Mouse (Mus musculus): Measurements from ENCODE around the gene Zfp653. TPM values are rescaled to one million over a fixed set of nuclear protein-coding genes. Genes with fewer than 3 reads are reported as not detected.
A peak's percentile ranks its signal among the peaks of the same experiment; 100 is the strongest.

Zfp653 gene
- total RNA-seq (2014; rRNA removed; ENCODE audit: low replicate concordance) (26.1 and 27.4 TPM in 2 replicates), polyA plus RNA-seq (2015; fragmentation: Nextera tagmentation; extraction: Ambion mirVana) (4.0 and 4.3 TPM in 2 replicates)

DNA sequence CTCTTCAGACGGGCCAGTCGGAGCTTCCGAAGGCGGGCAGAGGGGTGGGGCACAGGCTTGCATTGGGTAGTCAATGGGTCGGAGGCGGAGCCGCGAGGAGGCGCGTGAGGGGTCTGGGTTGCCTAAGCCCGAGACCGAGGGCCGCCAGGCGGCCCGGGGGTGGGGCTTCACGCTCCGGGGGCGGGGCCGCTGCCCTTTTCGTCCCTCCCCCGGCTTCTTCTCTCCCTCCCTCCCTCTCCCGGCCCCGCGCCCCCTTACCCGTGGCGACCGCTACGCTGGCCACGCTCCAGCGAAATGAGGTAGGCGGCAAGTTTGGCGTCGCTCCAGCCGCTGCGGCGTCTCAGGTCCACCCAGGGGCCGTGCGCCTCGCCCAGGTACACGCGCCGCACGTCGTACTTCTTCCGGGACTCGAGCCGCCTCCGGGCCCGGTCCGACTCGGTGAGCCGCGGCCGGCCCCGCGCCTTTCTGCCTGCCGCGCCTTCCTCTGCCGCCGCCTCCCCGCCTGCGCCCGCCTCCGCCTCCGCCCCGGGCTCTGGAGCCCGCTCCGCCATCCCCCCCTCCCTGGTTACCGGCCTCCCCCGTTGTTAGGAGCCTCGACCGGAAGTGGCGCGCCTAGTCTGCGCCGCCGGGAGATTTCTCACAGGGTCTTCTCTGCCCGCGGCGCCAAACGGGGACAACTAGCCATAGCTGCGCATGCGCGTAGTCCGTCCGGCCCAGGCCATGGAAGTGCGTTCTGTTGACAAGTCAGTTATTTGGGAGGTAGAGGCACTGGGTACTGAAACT is at the start of gene Zfp653, which contains the start of gene Gm49318:
Zfp653 (minus strand) TSS at position 586 of the 783 bp plus-strand sequence.
Gm49318 (minus strand) TSS at position 469 of the 783 bp plus-strand sequence.
- under 1% methylated on average over 79 of the region's 87 CpGs for WGBS
- peak within 1 kb of the TSS; percentile 63 for H3K4me2 ChIP-seq (ENCODE audit: low read depth, low read length)
- H3K9ac ChIP-seq (replicated peaks; ENCODE audit: low read depth, low read length) = peak within 1 kb of the TSS; percentile 90
- DNase-seq (ENCODE audit: low spot score) (peak; percentile 97), ATAC-seq (ENCODE audit: insufficient read depth, low read depth) (peak; percentile 97)
- H3K27me3 ChIP-seq (ENCODE audit: control insufficient read depth, insufficient read depth, low read length) = no peaks in the 10 kb centered on the region
- H3K27ac ChIP-seq (ENCODE audit: low read depth) = peak within 1 kb of the TSS; percentile 97
- peak within 1 kb of the TSS; percentile 98 for H3K4me3 ChIP-seq (ENCODE audit: low read depth, low read length)
- TF ChIP-seq CTCF (IDR thresholded peaks at IDR 0.05; ENCODE audit: low read depth) (peak; percentile 21; the same call in 1 of the 2 replicates), EP300 (IDR thresholded peaks at IDR 0.05; ENCODE audit: low read depth) (peak; percentile 2; the same call in 1 of the 2 replicates)
- H3K9me3 ChIP-seq (replicated peaks; ENCODE audit: control insufficient read depth, low read length) = no peaks in the 10 kb centered on the region
- no peaks in the 10 kb centered on the region; the same call in 1 of the 2 replicates for H3K4me1 ChIP-seq (ENCODE audit: control insufficient read depth, insufficient read depth)
- peaks cover 51% of the 10 kb centered on the region for H3K36me3 ChIP-seq (replicated peaks; ENCODE audit: control insufficient read depth, insufficient read depth, low read length)

DNA sequence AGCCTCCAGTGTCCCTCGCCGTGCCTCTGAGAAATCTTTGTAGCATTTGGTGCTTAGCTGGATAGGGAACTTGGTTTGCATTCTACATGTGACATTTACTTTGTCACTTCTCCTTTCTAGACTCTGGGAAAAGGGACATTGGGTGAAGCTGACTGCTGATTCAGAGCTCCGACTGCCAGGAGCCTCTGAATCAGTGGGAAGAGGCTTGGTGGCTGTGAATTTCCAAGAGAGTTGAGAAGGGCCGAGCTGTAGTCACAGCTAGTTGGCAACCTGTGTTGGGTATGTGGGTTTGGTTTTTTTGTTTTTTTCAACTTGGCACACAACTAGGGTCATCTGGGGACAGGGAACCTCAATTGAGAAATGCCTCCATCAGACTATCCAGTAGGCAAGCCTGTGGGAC is 48.4 kb upstream of the Zfp653 start:
- TF ChIP-seq EP300 (IDR thresholded peaks at IDR 0.05; ENCODE audit: low read depth) = no peak
- TF ChIP-seq CTCF (IDR thresholded peaks at IDR 0.05; ENCODE audit: low read depth) = no peak
- H3K27me3 ChIP-seq (ENCODE audit: control insufficient read depth, insufficient read depth, low read length) = no peaks in the 10 kb centered on the region
- ATAC-seq (ENCODE audit: insufficient read depth, low read depth) = no peak
- H3K9me3 ChIP-seq (replicated peaks; ENCODE audit: control insufficient read depth, low read length) = no peaks in the 10 kb centered on the region
- H3K4me3 ChIP-seq (ENCODE audit: low read depth, low read length) = no peak overlapping the region
- no peak for DNase-seq (ENCODE audit: low spot score)
- no peak overlapping the region for H3K4me2 ChIP-seq (ENCODE audit: low read depth, low read length)
- H3K4me1 ChIP-seq (ENCODE audit: control insufficient read depth, insufficient read depth) = no peaks in the 10 kb centered on the region
- H3K9ac ChIP-seq (replicated peaks; ENCODE audit: low read depth, low read length) = no peak overlapping the region
- WGBS = 79% methylated on average over 4 of the region's 4 CpGs
- no peak overlapping the region for H3K27ac ChIP-seq (ENCODE audit: low read depth)
- H3K36me3 ChIP-seq (replicated peaks; ENCODE audit: control insufficient read depth, insufficient read depth, low read length) = no peaks in the 10 kb centered on the region

DNA sequence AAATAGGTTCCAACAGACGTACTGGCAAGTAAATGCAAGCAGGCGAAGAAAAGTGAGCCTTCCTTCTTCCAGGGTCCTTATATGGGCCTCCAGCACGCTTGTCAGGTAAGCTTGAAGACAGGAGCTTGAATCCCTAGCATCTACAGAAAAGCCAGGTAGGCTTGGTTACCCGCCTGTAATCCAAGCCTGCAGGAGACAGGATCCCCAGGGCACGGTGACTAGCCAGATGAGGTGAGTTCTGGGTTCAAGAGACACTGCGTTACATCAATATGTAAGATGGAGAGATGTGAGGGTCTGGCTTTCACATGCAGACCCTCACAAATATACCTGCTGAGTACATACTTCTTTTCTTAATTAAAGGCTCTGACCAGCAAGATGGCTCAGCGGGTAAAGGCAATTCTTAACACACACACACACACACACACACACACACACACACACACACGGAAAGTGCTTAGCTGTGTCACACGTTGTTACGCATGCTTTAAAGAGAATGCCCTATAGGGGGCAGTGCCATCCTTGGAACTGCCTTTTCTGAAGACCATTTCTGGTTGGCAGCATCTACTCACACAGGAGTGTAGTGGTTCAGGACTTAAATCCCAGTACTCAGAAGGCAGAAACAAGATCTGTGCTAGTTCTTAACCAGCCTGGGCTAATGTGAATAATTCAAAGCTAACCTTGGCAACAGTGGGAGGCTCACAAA is 46.7 kb upstream of the Zfp653 start:
- Histone ChIP-seq H3K27me3 (ENCODE audit: control insufficient read depth, insufficient read depth, low read length) (no peaks in the 10 kb centered on the region), H3K9me3 (replicated peaks; ENCODE audit: control insufficient read depth, low read length) (no peaks in the 10 kb centered on the region), H3K4me3 (ENCODE audit: low read depth, low read length) (peak overlapping the region; percentile 87; the same call in 1 of the 2 replicates), H3K27ac (ENCODE audit: low read depth) (no peak overlapping the region), H3K9ac (replicated peaks; ENCODE audit: low read depth, low read length) (no peak overlapping the region), H3K4me2 (ENCODE audit: low read depth, low read length) (peak overlapping the region; percentile 89; the same call in 1 of the 2 replicates), H3K4me1 (ENCODE audit: control insufficient read depth, insufficient read depth) (no peaks in the 10 kb centered on the region), H3K36me3 (replicated peaks; ENCODE audit: control insufficient read depth, insufficient read depth, low read length) (peaks cover 9% of the 10 kb centered on the region)
- ATAC-seq (ENCODE audit: insufficient read depth, low read depth) (no peak), DNase-seq (ENCODE audit: low spot score) (peak; percentile 37)
- 41% methylated on average over 10 of the region's 10 CpGs for WGBS
- TF ChIP-seq CTCF (IDR thresholded peaks at IDR 0.05; ENCODE audit: low read depth) (peak; percentile 64), EP300 (IDR thresholded peaks at IDR 0.05; ENCODE audit: low read depth) (no peak)

DNA sequence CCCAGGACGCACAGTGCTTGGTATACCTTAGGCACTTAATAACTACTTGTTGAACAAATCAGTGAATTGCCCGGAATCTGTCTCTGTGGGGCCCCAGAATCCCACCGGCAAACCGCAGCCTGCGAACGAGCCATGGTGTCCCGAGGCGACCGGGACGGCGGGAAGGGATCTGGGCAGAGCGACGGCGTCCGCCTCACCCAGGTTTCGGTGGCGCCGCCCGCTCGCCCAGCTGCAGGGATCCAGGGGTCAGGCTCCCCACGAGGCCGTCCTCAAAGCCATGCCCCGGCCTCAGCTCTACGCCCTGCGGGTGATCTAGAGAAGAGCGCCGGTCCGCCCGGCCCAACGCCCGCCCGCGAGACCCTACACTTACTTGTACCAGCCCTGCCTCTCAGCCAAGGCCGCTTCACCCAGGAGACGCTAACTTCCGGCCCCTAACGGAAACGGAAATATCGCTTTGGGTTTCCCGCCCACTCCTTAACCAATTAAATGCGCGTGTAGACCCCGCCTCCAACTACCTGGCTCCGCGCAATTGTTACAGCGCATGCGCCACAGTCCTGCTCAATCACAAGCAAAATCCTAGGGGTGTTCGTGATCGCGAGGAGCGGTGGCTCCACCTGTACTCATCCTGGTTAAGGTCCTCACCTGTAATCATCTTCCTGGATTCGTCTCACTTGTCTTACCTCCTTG is 45.7 kb upstream of the Zfp653 start, which contains the start of gene Elof1:
Elof1 (minus strand) TSS at position 433 of the 687 bp plus-strand sequence.
- Histone ChIP-seq H3K4me2 (ENCODE audit: low read depth, low read length) (peak within 1 kb of the TSS; percentile 89), H3K36me3 (replicated peaks; ENCODE audit: control insufficient read depth, insufficient read depth, low read length) (peaks cover 20% of the 10 kb centered on the region), H3K9me3 (replicated peaks; ENCODE audit: control insufficient read depth, low read length) (no peaks in the 10 kb centered on the region), H3K9ac (replicated peaks; ENCODE audit: low read depth, low read length) (peak within 1 kb of the TSS; percentile 83), H3K4me1 (ENCODE audit: control insufficient read depth, insufficient read depth) (no peaks in the 10 kb centered on the region), H3K27ac (ENCODE audit: low read depth) (peak within 1 kb of the TSS; percentile 69), H3K4me3 (ENCODE audit: low read depth, low read length) (peak within 1 kb of the TSS; percentile 87), H3K27me3 (ENCODE audit: control insufficient read depth, insufficient read depth, low read length) (no peaks in the 10 kb centered on the region)
- peak; percentile 94 for DNase-seq (ENCODE audit: low spot score)
- ATAC-seq (ENCODE audit: insufficient read depth, low read depth) = peak; percentile 92
- under 1% methylated on average over 52 of the region's 52 CpGs for WGBS
- TF ChIP-seq CTCF (IDR thresholded peaks at IDR 0.05; ENCODE audit: low read depth) (0 out of 2 replicates have a peak, but pooled peaks have one; percentile 3), EP300 (IDR thresholded peaks at IDR 0.05; ENCODE audit: low read depth) (peak; percentile 46; the same call in 1 of the 2 replicates)

DNA sequence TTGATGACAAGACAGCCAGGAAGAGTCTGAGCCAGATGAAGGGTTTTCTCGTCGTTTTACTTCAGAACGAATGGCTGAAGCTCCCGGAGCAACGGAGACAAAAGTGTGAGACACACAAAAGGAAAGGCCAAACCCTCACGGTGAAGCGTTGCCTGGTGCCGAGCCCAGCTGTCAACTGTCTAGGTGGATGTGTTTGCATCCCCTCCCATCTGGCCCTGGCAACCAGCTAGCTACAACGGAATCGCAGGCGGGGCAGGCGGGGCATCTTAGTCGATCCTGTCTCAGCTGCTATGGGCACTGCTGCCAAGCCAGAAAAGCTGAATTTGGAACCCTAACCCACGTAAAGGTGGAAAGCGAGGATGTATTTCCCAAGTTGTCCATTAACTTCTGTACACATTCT is 44.9 kb upstream of the Zfp653 start:
- H3K9ac ChIP-seq (replicated peaks; ENCODE audit: low read depth, low read length) = peak overlapping the region; percentile 83
- peak overlapping the region; percentile 89 for H3K4me2 ChIP-seq (ENCODE audit: low read depth, low read length)
- 28% methylated on average over 15 of the region's 15 CpGs for WGBS
- no peak for DNase-seq (ENCODE audit: low spot score)
- no peaks in the 10 kb centered on the region for H3K27me3 ChIP-seq (ENCODE audit: control insufficient read depth, insufficient read depth, low read length)
- peak overlapping the region; percentile 87 for H3K4me3 ChIP-seq (ENCODE audit: low read depth, low read length)
- no peaks in the 10 kb centered on the region for H3K4me1 ChIP-seq (ENCODE audit: control insufficient read depth, insufficient read depth)
- H3K36me3 ChIP-seq (replicated peaks; ENCODE audit: control insufficient read depth, insufficient read depth, low read length) = peaks cover 28% of the 10 kb centered on the region
- TF ChIP-seq CTCF (IDR thresholded peaks at IDR 0.05; ENCODE audit: low read depth) = no peak
- TF ChIP-seq EP300 (IDR thresholded peaks at IDR 0.05; ENCODE audit: low read depth) = no peak
- ATAC-seq (ENCODE audit: insufficient read depth, low read depth) = no peak
- no peak overlapping the region for H3K27ac ChIP-seq (ENCODE audit: low read depth)
- H3K9me3 ChIP-seq (replicated peaks; ENCODE audit: control insufficient read depth, low read length) = no peaks in the 10 kb centered on the region
